Mouse (Mus musculus) brain, embryonic 14.5 days (tissue): ENCODE measurements at regions not wholly inside any gene's neighbourhood (a gene's known extent, or its start where the extent isn't known, plus 50 kb on each side); places are given as distances from the start of the nearest gene placed in this dataset.

Experiments
- CTCF ChIP-seq: fragments of 200-500 bp; IDR thresholded peaks from 2 replicates; pipeline ENCODE4 v1.5.1; 2012; ENCODE audit warnings: inconsistent platforms, mild to moderate bottlenecking, moderate library complexity, borderline replicate concordance; ENCODE audit not compliant: insufficient read depth, insufficient read length; ENCODE audit errors: extremely low read depth
- POLR2A ChIP-seq: fragments of 200-500 bp; IDR thresholded peaks from 2 replicates; pipeline ENCODE4 v1.6.1; 2012; ENCODE audit warnings: mild to moderate bottlenecking, inconsistent platforms, borderline replicate concordance; ENCODE audit not compliant: poor library complexity, insufficient read depth, insufficient read length, severe bottlenecking; ENCODE audit errors: extremely low read depth

DNA sequence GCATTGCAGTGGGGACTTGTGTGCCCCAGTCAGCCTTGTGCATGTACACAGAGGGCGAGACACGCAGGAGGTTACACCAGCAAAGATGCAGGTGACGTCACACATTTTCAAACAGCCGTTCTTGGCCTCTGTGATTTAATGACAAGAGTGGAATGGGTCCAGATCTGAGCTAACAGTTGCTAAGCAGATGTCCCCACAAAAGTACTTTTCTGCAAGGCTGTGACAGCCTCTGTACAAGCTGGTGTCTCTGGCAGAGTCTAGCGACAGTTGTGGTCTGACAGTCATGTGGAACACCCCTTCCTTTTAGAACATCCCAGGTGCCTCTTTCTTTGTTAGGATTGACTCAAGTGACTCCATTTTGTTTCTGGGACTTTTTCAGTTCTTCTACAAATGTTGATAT, 203.1 kb downstream of the Bcl11b start:
- TF ChIP-seq CTCF (no peak), POLR2A (no peak)
